Mouse (Mus musculus): Measurements from ENCODE around the gene Esrp2.

The Esrp2 gene

GRCm38 (mm10) chr8:106123443-106123842, 13.3 kb downstream of the Esrp2 start:
- no peak for DNase-seq (ENCODE audit: low read depth, low spot score)

- no peak for DNase-seq (ENCODE audit: low read depth, low spot score)
These were observed 20.9 kb downstream of the Esrp2 start for GRCm38 (mm10) chr8:106115897-106116296.

GRCm38 (mm10) chr8:106112514-106112913, 24.3 kb downstream of the Esrp2 start:
- no peak for DNase-seq (ENCODE audit: low read depth, low spot score)

DNA sequence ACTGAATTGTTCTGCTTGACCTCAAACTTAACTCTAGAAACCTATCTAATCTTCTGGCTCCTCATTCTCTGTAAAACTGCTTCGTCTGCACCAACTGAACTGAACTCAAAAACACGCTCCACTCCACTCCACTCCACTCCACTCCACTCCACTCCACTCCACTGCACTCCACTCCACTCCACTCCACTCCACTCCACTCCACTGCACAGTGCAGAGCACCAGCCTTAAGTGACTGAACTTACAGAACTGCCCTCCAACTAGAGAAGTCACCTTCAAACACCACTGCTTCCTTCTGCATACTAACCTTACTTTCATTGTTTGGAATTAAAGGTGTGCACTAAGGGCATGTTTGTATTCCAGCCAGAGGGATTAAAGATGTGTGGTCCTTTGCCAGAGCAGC, 24.7 kb downstream of the Esrp2 start:
- DNase-seq (ENCODE audit: low read depth, low spot score): no peak

DNA sequence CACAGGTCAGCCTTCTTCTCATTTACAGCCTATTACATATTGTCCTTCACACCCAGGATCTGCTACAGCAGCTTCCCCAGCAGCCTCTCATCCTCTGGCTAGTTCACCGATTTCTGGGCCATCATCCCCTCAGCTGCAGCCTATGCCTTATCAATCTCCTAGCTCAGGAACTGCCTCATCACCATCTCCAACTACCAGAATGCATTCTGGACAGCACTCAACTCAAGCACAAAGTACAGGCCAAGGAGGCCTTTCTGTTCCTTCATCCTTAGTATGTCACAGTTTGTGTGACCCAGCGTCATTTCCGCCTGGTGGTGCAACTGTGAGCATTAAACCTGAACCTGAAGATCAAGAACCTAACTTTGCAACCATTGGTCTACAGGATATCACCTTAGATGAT, 28.0 kb downstream of the Esrp2 start:
- no peak for DNase-seq (ENCODE audit: low read depth, low spot score)

DNA sequence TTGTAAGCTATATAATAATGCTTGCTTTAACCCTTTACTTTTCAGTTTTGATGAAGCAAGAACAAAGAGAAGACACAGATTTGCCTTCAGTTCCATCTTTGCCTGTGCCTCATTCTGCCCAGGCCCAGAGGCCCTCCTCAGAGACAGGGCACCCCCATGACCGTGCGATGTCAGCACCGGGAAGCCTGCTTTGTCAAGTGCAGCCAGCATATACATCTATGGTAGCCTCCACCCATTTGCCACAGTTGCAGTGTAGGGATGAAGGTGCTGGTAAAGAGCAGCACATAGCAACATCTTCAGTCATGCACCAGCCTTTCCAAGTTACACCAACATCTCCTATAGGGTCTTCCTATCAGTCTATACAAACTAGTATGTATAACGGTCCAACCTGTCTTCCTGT, 28.7 kb downstream of the Esrp2 start:
- DNase-seq (ENCODE audit: low read depth, low spot score): no peak

- no peak for DNase-seq (ENCODE audit: low read depth, low spot score)
These were observed 30.6 kb downstream of the Esrp2 start for GRCm38 (mm10) chr8:106106193-106106592.

DNA sequence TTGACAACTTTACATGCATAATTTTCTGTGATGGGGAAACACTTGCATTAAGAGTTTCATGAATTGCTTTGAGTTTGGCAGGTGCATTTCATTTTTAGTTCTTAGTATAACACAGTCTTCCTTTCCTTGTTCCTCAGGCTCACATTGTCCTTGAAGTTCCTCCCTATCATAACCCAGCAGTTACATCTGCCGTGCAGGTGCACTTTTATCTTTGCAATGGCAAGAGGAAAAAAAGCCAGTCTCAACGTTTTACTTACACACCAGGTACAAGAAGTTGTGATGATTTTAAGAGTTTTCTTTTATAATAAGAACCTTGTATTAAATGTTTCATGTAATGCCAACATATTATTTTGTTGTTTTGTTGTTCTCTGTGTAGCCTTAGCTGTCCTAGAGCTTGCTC, 32.9 kb downstream of the Esrp2 start:
- DNase-seq (ENCODE audit: low read depth, low spot score): no peak

GRCm38 (mm10) chr8:106102321-106102720, 34.5 kb downstream of the Esrp2 start:
- no peak for DNase-seq (ENCODE audit: low read depth, low spot score)
